Mouse (Mus musculus) CD8-positive naive resting alpha-beta T cell, adult 2 months (primary cell): ENCODE data around the gene Hmgn2.

Source experiments
- DNase-seq, 2 experiments: peaks; one replicate each; pipeline ENCODE4 v3.0.0; 2022; ENCODE audit warnings: low read depth in 2 of 2, low spot score in 2 of 2

Gene Hmgn2

DNA sequence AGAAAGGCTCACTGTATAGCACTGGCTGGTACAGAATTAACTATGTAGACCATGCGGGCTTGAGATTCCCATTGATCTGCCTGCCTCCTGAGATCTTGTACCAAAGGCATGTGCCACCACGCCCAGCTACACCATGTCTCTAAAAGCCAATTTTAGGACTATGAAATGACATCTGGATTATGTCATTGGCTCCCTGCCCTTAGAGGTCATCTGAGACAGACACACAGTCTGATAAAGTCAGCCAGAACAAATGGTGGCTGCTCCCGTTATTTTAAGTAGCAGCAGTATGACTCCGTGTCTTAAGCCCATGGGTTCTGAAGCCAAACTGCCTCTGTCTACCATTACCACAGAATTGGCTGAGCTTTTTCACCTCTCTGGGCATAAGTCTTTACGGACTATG is 12.0 kb upstream of the Hmgn2 start:
- DNase-seq = no peak

GRCm38 (mm10) chr4:133978021-133978711 is 9.7 kb upstream of the Hmgn2 start:
- no peak for DNase-seq

GRCm38 (mm10) chr4:133971741-133972140 is 3.3 kb upstream of the Hmgn2 start:
- no peak for DNase-seq

DNA sequence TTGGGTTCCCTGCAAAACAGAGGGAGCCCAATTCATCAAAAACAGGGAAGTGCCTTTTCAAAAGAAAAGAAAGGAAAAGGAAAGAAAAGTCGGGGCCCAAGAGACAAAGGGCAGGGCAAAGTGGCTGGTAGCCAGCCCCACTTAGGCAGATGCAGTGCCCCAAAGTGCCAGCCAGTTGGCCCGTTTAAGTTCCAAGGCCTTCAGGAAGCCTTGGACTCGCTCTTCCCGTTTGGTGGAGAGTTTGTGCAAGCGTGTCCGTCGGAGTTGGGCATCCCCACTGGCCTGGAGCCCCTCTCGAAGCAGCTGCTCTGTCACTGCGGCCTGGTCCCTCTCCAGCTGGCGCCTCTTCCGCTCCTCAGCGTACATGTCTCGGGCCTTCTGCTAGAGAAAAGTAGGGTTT is 2.4 kb upstream of the Hmgn2 start:
- no peak for DNase-seq

DNA sequence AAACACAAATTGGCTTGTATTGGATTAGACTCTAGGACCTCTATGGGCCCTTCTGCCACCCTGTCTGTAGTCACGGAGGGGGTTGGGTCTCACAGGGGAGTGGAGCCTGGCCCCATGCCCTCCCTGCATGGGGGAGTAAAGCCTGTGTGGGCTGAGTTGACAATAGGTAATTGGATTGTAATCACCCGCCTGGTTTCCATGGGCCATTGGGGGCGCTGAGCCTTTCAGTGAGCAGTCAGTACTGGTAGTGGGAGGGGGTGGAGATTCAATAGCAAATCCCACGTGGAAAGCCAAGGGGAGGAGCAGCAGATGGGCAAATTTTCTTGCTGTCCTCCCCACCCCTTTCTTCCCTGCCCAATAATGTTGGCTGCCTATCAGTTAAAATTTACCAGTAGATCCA is 1.7 kb upstream of the Hmgn2 start:
- no peak for DNase-seq

GRCm38 (mm10) chr4:133969114-133969770 is 792 bp upstream of the Hmgn2 start:
- no peak for DNase-seq

DNA sequence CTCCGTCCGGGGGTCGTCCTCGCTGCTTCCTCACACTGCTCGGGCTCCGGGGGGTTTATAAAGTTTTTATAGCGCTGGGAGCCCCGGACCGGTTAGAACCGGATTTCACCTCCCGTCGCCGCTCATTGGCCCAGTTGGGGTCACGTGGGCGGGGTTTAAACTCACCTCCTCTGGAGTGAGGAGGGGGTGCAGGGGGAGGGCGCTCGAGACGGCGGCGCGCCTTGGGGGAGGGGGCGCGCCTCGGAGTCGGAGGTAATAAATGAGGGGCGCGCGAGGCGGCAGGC is 642 bp downstream of the Hmgn2 start:
- DNase-seq = peak; percentile 72 to 81

GRCm38 (mm10) chr4:133967138-133967865 is 1.1 kb downstream of the Hmgn2 start:
- peak; percentile 94 to 97 for DNase-seq

GRCm38 (mm10) chr4:133966271-133966940 is 2.0 kb downstream of the Hmgn2 start:
- no peak for DNase-seq

DNA sequence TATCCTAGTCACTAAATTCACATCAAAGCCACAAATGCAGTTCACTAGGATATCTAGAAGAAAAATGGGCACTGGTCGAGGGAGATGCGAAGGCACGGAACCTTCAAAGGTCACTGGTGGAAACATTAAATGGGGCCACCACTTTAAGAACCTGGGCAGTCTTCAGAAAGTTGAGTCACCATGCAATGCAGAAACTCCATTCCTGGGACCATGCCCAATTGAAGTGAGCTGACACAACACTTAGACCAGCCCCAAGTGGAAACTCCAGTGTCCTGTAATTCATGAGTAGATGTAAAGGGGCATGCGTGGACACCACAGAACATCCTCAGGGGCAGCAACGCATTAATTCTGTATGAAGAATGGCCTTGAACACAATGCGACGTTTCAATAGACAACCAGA is 5.9 kb downstream of the Hmgn2 start:
- no peak for DNase-seq

GRCm38 (mm10) chr4:133958884-133959283 is 9.6 kb downstream of the Hmgn2 start:
- DNase-seq = no peak

DNA sequence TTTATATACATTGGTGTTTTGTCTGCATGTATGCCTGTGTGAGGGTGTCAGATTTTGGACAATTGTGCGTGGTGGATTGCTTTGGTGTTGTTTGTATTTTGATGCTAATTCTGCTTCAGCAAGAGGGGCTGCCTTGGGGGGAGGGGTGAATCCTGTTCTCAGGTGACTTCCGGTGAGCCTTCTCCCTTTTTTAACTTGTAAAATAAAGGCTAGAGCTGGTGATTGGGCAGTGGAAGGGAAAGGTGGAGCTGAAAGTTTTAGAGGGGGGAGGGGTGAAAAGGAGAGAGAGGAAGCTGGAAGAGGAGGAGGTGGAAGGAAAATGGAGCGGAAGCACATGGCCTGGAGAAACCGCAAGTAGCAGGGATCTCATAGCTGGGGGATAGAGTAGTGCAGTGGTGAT is 12.1 kb downstream of the Hmgn2 start:
- no peak for DNase-seq

- DNase-seq = no peak
These were observed 21.7 kb downstream of the Hmgn2 start for GRCm38 (mm10) chr4:133946736-133947135.

DNA sequence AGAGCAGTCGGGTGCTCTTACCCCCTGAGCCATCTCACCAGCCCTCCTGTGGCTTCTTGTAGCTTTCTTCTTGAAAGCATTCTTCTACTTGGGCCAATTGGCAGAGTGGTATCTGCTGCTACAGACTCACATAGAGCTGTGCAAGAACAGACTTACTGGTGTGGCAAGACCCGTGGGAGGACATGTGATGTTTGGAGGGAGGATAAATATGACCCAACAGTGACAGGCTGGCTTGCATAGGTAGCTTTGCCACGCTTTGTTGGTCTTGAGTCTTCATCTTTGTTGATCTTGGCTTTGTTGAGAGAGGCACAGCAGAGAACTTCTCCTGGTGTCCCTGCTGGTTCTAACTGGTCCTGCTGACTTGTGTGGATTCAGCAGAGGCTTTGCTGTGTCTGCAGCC is 24.7 kb downstream of the Hmgn2 start:
- no peak for DNase-seq

DNA sequence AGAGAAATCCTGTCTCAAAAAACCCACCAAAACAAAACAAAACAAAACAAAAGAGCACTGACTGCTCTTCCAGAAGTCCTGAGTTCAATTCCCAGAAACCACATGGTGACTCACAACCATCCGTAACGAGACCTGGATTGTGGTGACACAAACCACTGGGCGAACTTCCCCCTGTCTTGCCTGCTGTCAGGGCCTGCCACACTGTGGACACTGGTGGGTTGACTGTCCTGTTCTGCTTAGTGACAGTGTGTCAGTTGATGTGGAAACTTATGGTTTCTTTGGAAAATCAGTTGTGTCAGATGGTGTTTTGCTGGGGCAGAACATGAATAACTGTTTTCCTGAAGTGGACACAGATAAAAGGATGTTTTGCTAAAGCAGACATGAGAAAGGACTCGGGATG is 25.8 kb downstream of the Hmgn2 start:
- no peak for DNase-seq

GRCm38 (mm10) chr4:133941576-133941975 is 26.9 kb downstream of the Hmgn2 start:
- no peak for DNase-seq

GRCm38 (mm10) chr4:133940386-133941260 is 27.8 kb downstream of the Hmgn2 start:
- DNase-seq = no peak

DNA sequence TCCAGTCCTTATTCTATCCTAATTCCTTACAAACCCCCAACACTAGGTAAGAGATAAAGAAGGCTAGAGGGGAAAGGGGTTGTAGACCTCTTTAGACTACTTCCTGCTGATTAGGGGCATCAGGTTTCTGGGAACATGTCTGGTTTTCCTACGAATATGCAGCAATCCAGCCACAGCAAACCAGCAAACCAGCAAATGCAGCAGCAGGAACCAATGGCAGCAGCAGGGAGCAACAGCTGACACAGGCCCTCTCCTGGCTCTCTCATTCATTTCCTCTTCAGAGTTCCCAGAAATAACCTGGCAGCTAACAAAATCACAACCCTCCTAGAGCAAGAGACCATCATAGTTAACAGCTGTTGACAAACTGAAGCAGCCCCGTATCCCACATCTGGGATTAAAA is 30.4 kb downstream of the Hmgn2 start:
- DNase-seq = no peak

DNA sequence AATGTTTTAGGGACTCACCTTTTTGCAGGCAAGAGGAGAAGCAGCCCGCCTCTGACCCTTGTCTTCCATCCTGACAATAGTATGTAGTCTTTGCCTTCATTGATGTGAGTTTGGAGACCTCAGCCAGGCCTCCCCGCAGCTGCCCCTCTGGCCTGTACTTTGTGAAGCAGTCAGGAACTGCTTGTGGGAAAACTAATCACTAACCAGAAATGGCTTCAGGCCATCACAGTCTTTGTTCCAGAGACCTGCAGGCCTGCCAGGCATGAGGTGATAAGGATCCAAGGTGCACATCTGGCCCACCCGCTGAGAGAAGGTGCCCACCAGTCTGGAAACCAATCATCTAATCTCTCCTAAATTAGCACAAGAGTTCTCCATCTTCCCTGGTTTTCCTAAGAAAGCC is 36.7 kb downstream of the Hmgn2 start:
- DNase-seq = no peak

DNA sequence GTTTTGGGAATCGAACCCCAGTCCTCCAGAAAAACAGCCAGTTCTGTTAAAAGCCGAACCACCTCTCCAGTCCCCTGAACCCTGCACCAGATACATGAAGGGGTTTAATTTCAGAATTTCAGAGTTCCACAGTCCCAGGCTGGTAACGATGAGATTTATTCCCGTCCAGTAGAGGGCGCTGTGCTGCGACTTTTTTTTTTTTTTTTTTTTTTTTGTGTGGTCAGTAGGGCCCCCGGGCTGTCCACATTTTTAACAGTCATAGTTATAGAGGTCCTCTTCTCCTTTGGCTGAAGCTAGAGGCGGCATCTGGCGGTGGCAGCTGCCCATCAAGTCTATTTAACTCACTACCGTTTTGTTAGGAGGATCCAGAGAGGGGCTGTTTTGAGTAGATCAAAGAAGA is 37.1 kb downstream of the Hmgn2 start:
- DNase-seq = no peak

DNA sequence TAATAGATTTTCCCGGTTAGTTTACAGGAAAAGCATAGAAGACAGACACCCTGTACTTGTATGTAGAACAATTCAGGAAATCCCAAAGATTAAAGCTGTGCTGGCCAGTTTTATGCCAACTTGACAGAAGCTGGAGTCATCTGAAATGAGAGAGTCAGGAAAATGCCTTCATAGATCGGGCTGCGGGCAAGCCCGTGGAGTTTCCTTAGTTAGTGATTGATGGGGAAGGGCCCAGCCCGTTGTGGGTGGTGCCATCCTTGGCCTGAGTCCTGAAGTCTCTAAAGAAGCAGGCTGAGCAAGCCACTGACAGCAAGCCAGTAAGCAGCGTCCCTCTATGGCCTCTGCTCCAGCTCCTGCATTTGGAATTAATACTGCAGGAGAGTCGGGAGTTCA is 39.2 kb downstream of the Hmgn2 start:
- DNase-seq = no peak
